Mouse (Mus musculus) bone marrow macrophage, adult 2 months (primary cell): ENCODE results near the gene Phospho1.

Experiments
- CTCF ChIP-seq: IDR thresholded peaks from 2 replicates; pipeline ENCODE4 v1.5.1; 2012; ENCODE audit warnings: low read depth, mild to moderate bottlenecking, low read length, moderate library complexity
- POLR2A ChIP-seq: IDR thresholded peaks from 2 replicates; pipeline ENCODE4 v1.6.1; 2012; ENCODE audit warnings: mild to moderate bottlenecking, low read depth, low read length, borderline replicate concordance

- TF ChIP-seq POLR2A, result no peak
- TF ChIP-seq CTCF, result no peak
Measured at GRCm38 (mm10) chr11:95875804-95876203, 51.5 kb downstream of the Phospho1 start.
